Mouse (Mus musculus): ENCODE results near the gene Nphp1.

Gene Nphp1

DNA sequence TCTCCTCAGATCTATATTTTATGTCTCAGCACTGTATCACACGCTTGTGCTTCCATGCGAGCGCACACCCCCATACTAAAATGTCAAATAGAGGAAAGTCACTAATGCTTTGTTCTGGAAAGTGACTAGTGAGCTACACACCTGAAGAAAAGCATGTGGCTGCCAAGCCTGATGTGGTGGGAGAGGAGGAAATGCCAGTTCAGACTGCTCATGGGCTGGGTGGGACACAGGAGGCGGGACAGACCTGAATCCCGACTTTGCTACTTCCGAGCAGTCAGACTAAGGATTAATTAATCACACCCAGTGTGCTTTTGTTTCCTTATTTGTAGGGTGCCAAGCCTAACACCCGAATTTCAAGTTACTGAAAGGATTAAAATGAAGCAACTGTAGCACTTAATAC lies 40.4 kb downstream of the Nphp1 start:
- DNase-seq: no peak

DNA sequence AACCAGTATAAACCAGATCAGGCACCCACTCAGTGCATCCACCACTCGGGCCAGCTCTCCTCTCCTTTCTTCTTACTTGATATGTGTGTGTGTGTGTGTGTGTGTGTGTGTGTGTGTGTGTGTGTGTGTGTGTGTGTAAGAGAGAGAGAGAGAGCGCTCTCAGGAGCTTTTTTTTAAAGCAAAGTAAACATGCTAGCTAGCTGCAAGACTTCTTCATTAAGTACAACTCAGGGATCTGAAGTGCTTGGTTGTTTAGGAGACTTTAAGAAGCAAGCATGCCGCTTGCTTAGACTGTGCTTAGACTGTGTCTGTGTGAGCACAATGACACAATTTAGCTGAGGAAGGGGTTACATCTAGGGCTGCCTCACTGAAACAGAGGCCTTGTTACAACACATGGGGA lies 46.1 kb downstream of the Nphp1 start:
- no peak for DNase-seq

GRCm38 (mm10) chr2:127740756-127741519 lies 47.8 kb downstream of the Nphp1 start:
- no peak for DNase-seq

DNA sequence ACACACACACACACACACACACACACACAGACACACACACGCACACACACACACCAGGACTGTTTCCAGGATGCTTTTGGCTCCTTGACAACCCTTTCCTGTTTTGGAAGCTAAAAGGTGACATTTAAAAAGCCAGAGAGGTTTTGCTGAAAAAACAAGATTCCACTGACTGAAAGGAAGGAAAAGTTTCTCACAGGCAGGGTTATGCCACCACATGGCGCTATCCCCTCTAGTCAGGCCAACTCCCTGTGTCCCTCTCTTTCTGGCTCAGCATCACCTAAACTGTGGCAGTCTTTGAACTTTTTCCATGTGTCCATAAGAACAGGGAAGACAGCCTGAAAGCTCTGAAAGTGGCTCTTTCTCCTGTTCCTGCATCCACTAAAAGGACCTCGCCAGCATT lies 50.8 kb downstream of the Nphp1 start:
- DNase-seq: no peak

- no peak for DNase-seq
Measured at GRCm38 (mm10) chr2:127736631-127737209, 52.0 kb downstream of the Nphp1 start.

DNA sequence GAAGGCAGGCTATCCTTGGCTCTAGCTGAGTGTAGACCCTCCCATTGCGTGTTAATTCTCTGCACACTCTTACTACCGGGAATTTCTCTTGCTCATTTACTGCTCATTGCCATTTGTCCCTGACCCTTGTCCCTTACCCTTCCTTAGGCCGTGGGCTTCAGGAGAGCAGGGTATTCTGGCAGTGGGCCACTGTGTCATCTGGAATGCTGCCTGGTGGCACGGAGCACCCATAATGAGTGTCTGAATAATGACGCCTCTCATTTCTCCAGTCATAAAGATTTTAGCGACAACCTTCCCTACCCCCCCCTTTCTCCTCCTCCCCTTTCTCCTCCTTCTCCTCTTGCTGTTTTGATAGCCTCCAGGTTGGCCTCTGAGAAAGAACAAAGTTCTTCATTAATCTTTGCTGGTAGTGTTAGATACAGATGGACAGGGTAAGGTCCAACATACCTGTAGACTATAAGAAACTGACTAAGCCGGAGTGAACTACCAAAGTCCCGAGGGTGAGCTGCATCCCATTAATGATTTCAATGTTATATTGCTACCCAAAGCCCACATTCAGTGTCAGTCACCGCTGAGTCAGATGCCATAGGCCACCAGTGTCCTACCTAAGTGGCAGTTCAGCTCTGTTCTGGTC lies 53.1 kb downstream of the Nphp1 start:
- DNase-seq: no peak

- no peak for DNase-seq
Measured at GRCm38 (mm10) chr2:127734889-127735288, 53.8 kb downstream of the Nphp1 start.

DNA sequence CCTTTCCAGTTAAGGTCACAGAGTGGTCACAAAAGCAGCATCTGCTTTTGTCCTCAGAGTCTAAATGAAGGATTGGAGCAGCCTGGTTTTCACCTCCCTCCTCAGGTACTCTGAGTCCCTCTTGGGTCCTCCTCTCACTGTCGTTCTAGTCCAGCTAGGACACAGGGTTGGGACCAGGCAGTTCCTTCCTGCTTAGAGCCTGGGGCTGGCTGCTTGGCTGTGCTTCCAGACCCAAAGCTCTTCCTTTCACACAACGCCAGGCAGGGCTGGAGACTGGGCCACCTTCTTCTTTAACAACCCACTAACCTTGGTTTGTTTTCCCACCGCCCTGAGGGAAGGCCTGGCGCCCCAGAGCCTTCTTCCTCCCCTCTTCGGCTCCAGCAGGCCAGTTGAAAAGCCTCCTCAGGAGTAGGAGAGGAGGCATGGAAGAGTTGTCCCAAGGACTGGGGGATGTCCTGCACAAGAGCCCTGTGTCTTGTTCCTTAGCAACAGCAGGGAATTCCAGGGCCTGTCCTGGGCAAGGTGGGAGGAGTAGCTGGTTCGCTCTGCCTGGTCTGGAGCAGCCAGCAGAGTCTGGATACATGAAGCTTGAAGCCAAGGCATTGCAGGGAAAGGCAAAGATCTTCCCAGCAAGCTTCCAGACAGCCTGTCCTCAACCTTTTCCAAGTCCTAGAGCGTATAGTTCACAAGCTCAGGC lies 58.2 kb downstream of the Nphp1 start:
- no peak for DNase-seq

DNA sequence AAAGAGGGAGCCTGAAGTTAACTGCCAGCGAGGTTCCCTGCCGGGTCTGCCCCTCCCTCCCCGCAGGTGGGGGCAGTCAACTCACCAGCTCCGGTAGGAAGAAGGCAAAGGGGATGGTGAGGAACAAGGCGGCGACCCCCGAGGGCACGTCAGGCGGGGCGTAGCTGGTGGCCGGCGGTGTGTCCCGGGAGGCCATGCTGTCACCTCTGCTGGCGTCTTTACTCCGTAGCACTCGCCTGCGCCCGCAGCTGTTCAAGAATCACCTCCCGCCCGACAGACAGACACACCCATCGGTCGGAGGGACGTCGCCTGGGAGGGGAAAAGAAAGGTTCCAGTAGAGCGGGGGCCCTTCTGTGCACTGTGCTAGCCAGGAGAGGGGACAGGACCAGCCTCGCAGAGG lies 59.0 kb downstream of the Nphp1 start, which contains the start of gene Mall:
Mall (minus strand) TSS at position 262 of the 400 bp plus-strand sequence.
- DNase-seq: no peak

DNA sequence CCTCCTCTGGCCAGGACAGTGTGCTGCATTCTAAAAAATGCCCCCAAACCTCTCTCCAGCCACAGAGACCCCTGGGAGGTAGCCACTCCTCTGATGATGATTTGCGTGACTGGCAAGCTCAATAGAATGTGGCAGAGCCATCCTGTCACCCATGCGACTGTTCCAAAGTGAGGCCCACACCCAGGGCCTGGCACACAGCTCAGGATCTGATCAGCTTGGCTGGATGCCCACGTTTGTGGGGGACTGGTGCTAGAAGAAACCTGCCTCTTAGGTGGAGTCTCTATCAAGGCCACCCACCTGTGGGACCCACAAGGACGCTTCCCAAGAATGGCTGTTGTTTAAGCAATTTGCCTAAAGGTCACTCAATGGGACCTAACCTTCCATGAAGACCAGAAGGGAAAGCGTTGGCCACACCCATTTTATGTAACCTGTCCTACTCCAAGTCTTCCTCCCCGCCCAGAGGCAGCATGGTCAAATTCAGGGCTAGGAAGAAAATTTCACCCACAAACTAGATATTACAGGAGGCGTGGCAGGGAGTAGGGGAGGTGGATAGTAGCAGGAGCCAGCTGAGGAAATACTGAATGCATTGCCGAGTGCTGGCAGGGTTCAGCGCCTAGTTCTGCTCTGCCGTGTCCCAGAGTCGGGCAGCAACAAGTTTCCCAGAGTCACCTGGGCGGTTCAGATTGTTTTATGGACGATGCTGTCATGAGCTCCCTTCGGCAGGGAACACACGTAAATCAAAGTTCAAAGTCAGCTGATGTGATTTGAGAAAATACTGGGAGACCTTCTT lies 59.8 kb downstream of the Nphp1 start:
- DNase-seq: no peak

DNA sequence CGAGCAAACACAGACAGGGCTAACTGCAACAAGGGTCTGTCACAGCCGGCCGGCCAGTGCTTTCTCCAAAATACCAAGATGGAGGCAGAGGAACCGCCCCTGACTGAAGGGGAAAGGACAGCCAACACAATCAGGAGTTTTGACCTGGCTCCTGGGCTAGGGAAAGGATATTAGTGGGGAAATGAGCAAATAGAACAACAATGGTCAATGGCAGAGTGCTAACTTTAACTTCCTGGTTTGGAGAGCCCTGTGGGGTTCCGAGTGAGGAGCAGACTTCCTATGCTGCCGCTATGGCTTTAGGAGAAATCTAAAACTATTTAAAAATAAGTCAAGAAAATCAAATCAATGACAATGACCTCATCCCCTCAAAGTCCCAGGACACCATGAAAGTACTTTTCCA lies 60.6 kb downstream of the Nphp1 start:
- DNase-seq: no peak

GRCm38 (mm10) chr2:127723193-127723592 lies 65.5 kb downstream of the Nphp1 start:
- DNase-seq: no peak

DNA sequence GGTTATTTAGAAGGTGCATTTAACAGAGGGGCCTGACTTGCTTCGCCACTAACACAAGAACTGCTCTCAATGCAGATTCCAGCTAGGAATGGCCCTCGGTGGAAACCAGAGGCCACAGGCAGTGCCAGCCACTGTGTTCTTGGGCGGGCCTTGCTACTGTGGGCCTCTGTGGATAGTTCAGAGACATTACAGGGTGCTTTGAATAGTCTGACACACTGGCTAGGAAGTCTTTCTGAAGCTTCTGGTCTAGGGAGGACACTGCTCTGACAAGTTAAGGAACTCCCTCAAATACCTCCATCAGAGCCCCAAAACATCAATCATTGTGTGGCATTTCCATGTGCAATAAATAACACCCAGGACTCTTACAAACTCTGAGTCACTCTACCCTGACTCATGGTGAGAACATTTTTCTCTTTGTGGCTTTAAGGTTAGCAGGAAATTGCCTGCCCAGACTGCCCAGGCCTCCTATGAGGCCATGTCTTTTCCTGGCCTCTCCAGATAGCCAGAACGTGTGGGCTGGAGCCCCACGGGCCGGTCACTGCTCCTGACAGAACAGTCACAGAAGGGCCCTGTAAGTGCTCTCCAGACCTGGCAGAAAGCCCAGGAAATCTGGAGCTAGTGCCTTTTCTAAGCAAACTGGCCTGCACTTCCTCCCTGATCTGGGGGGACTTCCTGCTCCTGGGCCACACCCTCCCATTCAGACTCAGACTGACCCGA lies 66.4 kb downstream of the Nphp1 start:
- peak; percentile 39 for DNase-seq

- no peak for DNase-seq
Measured at GRCm38 (mm10) chr2:127718839-127719468, 69.7 kb downstream of the Nphp1 start.

DNA sequence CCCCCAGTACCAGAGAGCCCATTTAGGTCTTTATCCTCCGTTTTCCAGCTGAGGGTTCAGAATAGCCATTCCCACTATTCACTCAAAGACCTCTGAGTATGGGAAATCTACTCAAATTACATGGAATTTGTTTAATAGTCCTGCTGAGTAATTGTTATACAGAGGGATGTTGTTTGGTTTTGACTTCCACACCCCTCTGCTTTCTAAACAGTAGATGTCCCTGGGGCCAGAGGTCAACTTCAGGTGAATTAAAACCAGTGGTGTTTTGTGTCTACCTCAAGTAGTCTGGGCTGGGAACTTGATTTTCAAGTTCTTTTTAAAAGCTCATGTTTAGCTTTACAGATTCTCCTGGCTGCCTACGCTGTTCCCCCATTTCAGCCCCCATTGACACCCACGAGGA lies 74.0 kb downstream of the Nphp1 start:
- DNase-seq: no peak

- no peak for DNase-seq
Measured at GRCm38 (mm10) chr2:127708792-127709191, 79.9 kb downstream of the Nphp1 start.

DNA sequence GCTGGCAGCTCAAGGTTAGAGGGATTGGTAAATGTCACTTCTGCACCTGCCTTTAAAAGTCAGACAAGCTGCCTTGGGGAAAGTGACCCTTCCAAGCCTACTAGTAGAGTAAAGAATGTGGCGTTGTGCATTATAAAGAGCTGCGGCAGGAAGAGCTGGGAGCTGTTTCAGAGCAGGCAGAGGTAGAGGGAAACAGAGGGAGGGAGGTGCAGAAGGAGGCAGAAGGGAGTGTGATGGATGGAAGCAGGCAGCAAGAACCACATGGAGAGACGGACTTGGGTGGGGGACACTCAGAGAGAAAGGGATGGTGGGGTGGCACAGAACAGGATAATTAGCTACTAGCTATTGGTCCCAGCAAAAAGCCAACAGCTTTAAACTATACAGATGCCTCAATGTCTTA lies 80.6 kb downstream of the Nphp1 start:
- no peak for DNase-seq

- DNase-seq: no peak
Measured at GRCm38 (mm10) chr2:127705267-127705666, 83.4 kb downstream of the Nphp1 start.

All from right cerebral cortex, adult 18-20 months (tissue).